Mouse (Mus musculus) CD8-positive naive resting alpha-beta T cell, adult 2 months (primary cell): Measurements from ENCODE around the gene Dnaja4.

Experiments
- DNase-seq, 2 experiments: peaks; one replicate each; pipeline ENCODE4 v3.0.0; 2022; ENCODE audit warnings: low read depth in 2 of 2, low spot score in 2 of 2

Gene Dnaja4

DNA sequence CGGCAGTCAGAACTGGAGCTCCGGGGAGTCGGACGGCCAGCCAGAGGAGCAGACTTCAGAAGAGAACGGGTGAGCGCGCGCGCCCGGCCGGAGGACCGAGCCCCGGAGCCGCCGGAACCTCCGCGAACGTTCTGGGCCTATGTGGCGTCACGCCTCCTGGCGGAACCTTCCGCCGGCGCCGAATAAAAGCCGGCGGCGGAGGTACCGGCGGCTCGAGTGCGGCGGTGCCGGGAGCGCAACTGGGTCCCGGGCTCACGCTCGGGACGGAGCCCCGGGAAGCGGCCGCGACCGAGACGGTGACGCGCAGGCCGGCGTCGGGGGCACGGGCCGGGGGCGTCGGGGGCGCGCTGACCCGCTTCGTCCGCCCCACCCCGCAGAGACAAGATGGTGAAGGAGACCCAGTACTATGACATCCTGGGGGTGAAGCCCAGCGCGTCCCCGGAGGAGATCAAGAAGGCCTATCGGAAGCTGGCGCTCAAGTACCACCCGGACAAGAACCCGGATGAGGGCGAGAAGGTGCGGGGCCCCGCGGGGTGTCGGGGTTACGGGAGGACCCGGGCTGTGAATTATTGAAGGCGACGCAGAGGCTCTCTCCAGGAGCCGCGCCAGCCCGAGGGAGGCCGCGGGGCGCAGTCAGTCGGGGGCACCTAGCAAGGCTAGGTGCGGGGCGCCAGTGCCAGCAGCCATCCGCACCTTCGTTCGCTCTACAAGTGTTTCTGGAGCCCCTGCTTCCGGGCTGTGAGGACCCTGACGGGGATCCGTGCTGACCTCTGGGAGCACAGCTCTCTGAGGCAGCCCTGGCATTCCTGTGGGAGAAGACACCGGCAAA is 886 bp downstream of the Dnaja4 start:
- DNase-seq, result peak; percentile 65 to 66

DNA sequence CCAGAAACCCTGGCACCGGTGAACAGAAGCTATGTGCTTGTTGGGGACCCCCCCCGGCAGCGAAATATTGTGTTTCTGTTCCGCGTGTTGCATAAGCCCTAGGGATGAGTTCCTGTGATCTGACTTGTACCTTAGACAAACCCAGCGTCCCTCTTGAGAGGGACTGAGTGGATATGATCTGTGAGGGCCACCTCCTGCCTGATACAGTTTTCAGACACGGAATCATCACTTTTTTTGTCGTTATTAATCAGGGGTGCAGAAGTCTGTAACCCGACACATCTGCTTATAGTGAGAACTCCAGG is 1.5 kb downstream of the Dnaja4 start:
- DNase-seq, result no peak

DNA sequence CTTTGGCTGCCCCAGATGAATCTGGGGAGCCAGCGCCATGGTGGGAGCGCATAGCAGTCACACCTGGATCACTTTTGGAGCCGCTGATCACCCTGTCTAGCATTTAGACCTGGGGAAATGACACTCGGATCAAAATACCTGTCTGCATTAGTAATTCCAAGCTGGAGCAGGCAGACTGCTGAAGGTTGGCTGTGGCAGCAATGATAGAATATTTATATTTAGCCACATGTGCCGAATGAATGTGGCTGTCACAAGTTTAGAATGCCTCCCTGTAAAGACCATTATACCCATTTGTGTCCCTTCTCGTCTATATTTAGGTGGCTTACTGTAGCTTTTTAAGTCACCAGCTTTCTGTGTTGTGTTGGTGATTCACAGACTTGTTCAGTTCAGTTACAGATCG is 2.1 kb downstream of the Dnaja4 start:
- no peak for DNase-seq

DNA sequence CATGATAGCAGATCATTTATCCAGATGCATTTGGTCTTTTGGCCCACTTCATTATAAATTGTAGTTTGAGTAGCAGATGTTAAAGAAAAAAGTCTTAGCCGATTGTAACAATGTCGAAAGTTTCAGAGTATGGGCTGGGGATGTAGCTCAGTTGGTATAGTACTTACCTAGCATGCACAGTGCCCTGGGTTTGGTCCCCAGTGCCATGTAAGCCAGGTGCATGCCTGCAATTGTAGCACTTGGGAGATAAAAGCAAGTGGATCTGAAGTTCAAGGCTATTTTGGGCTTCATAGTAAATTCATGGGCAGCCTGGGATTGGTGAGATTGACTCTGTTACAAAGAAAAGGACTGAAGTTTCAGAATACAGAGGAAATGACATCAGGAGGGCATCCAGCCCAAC is 3.9 kb downstream of the Dnaja4 start:
- no peak for DNase-seq

DNA sequence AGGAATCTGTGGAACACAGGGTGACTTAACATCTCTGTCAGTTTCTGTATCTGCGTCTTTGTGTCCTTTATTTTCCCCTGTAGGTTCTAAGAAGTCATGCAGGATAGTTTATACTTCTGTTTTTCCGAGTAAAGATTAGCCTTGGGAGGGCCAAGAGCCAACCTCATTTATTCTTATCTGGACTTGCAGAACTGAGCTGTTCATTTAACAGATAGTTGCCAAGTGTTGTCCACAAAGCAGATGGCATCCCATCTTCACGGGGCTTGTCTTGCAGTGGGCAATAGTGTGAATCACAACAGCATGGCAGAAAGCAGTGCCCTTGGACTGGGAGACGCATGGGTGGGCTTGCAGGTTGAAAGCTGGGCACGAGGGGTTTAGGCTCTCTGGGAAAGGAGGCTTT is 5.7 kb downstream of the Dnaja4 start:
- DNase-seq, result no peak

GRCm38 (mm10) chr9:54705561-54705960 is 6.9 kb downstream of the Dnaja4 start:
- DNase-seq, result no peak

- DNase-seq, result no peak
These were observed 8.8 kb downstream of the Dnaja4 start for GRCm38 (mm10) chr9:54707288-54707999.

DNA sequence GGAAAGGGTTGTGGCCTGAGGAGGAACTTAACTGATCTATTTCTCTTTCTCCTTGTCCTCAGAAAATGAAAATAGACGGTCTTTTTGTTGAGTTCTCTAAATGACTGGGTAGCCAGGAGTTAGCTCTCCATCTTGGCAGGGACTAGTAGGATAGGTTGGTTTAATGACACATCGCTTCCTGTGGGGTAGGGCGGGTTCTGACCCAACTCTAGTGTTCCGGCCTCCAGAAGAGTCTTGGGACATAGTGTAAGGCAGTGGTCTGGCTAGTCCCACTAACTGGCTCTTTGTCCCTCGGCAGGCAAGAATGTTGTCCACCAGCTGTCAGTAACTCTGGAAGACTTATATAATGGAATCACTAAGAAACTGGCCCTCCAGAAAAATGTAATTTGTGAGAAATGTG is 9.4 kb downstream of the Dnaja4 start:
- no peak for DNase-seq

- DNase-seq, result no peak
These were observed 17.1 kb downstream of the Dnaja4 start for GRCm38 (mm10) chr9:54715776-54716175.

- no peak for DNase-seq
These were observed 18.9 kb downstream of the Dnaja4 start for GRCm38 (mm10) chr9:54717527-54717926.

DNA sequence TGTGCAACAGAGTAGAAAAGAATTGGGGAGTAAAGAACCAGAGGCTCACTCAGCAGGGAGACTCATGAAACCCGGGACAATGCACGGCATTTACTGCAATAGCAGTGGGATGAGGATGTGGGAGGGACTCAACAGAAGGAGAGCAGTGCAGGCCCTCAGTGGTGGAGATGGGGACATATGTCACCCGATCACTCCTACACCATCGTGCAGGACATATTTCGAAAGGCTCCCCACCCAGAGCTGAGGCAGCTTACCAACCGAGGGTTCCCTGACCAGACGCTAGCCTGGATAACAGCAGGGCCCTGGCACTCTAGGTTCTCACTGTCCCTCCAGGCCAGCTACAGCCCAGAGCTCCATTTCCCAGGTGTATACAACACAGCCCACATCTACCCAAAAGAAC is 23.5 kb downstream of the Dnaja4 start:
- no peak for DNase-seq

GRCm38 (mm10) chr9:54722596-54722995 is 23.9 kb downstream of the Dnaja4 start:
- DNase-seq, result no peak

- DNase-seq, result no peak
These were observed 27.6 kb downstream of the Dnaja4 start for GRCm38 (mm10) chr9:54726315-54726714.

DNA sequence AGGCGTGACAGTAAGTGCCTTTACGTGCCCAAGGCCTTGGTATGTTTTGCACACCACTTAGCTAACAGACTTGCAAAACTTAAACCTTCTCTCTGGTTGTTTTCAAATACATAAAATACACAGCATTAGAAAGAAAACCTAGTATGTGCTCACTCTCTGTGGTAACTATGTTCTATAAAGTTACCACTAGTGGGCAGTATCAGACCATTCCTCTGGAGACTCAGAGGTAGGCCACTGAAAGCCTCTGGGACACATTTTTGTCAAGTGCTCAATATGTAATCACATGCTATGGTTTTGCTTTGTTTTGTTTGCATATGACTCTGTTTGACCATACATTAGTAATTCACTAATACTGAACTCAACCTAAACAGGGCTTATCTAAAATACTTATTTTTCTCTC is 33.4 kb downstream of the Dnaja4 start:
- DNase-seq, result peak in 1 of 2 experiments; percentile 27

DNA sequence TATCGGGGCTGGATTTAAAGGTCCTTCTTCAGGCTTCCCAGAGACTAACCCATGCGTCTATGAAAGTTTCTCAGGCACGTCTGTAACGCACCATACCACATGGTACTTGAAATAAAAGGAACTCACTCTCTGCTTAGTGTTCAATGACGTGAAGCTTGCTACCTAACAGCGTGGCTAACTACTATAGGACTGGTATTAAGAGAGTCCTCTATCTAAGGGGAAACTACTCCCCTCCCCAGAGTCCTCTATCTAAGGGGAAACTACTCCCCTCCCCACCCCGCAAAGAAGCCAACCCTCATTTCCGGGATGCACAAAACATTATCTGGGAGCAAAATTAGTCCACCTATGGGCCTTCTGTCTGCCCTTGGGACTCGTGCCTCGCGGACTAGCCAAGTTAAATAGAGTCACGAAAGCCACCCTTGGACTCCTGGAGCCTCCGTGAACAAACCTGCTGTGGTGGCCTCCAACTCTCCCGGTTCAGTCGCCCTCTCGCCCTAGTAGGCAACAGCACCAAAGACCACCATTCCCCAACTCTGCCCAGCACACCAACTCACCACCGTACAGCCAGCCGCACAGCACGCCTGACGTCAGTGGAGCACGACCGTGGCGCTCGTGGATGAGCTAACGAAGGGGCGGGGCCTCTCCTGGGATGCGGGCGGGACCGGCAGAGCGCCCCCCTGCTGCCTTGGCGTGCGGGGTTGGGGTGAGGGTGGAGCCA is 35.4 kb downstream of the Dnaja4 start, which contains the start of gene Wdr61:
Gene Wdr61, minus strand, starts transcription at position 599 of the 718 bp plus-strand sequence.
- peak; percentile 97 to 98 for DNase-seq

DNA sequence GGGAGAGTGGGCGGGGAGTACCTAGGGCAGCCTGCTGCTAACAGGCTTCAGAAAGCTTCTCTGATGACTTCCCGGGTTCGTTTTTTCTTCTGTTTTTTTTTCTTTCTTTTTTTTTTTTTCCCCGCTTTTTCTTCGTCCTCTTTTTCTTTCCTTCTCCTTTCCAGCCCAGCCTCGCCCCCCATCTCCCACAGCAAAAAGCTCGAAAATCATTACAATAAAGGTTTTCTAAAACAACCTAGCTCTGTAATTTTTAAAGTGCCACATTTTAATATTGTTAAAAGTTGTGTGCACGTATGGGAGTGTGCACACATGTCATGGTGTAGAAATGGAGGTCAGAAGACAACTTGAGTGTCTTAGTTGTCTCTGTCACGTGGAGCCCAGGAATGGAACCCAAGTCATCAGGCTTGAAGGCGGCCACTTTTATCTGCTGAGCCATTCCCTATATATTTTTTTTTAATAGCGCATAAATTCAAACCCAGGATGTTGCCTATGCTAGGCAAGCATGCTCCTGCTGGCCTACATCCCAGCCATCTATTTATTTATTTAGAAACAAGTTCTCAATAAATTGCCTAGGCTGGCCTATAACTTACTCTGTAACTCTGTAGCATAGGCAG is 36.1 kb downstream of the Dnaja4 start:
- no peak for DNase-seq

DNA sequence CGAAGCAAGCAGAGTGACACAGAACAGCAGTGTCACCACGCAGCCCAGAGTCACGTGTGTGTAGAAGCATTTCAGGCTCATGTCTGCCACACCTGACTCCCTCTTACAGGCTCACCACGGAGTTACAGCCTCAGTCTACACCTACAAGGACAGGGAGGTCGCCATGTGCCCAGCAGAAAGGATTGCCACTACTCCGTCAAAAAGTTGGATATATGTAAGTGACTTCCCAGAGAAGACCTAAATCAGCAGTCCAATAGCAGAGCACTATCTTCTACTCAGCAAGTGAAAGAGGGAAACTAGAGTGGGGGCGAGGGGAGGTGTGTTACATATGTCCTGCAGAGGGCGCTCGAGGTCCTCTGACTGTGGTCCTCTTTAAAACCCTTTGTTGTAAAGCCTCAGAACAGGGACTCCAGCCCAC is 37.6 kb downstream of the Dnaja4 start:
- peak; percentile 37 to 57 for DNase-seq

DNA sequence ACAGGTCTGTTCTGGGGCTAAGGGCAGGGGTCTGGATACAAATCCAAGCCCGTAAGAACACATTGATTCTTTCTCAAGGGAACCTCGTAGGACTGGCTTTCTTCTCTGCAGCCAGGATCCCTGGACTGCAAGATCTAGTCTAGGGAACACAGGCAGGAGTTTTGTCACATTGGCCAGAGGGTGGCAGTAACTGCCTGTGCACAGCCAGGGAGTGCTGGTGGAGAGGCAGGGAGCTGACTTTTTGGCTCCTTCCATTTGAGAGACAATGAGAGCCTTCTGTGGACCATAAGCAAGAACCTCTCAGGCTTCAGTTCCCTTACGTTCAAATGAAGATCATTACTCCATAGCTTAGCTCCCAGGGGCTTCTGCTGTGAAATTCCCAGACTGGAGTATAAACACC is 39.7 kb downstream of the Dnaja4 start:
- no peak for DNase-seq

DNA sequence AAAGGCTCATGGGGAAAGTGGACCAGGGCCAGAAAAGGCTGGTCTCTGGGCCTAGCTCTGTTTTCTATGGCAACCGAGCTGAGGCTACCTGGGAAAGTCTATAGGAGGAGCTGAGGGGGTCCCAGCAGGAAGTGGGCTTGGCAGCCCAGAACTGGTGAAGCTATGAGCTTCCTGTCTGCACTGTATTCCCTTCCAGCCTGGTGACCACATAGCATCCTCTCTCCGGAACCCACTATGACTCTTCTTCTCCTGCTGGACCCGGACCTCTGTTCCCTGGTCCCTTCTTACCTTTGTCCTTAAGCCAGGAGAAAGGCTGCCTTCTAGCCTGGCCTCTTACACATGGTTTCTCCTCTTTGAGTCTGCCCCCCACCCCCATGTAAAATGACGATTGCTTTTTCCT is 45.2 kb downstream of the Dnaja4 start:
- DNase-seq, result no peak

DNA sequence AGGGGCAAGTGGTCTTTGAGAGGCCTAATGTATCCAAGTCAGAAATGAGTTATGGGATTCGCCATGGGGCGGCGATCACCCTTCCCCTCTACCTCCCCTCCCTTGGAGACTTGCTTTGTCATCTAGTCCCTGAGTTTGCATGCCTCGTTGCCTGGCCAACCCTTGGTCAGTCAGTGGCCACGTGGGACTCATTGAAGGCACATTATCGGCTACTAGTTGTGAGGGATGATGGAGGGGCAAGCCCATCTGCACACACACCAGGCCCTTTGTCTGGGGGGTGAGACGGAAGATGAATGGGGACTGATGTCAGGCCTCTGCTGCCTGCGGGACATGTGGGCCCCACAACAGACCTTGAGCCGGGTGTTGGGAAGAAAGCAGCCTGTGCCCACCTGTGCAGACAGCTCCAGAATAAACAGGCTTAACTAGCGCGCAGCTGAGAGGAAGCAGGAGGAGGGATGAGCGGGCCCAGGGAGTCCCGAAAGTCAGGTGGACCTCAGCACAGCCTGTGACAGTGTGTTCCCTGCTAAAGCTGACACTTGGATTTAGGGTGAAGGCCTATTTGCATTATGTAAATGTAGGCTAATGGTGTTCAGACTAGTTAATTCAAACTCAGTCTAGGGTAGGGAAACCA is 47.2 kb downstream of the Dnaja4 start:
- DNase-seq, result no peak
